Mouse (Mus musculus) liver, postnatal 0 days (tissue): Measurements from ENCODE around the gene Yars. TPM values are rescaled to one million over a fixed set of nuclear protein-coding genes. Genes with fewer than 3 reads are reported as not detected.

Experiments used
- ATAC-seq: fragments of 200-750 bp; cut with Nextera tagmentation; 2 replicates; pipeline ENCODE4 v1.8.0; 2017; ENCODE audit warnings: mild to moderate bottlenecking, moderate library complexity
- DNase-seq: peaks from one replicate; pipeline ENCODE4 v3.0.0-alpha.2; 2016
- H3K27ac ChIP-seq: fragments of 300-500 bp; sonication (generic); 2 replicates; pipeline ENCODE4 v1.5.1; 2014; ENCODE audit warnings: antibody characterized with exemption, moderate library complexity, mild to moderate bottlenecking, low read depth
- H3K27me3 ChIP-seq: fragments of 300-500 bp; sonication (generic); 2 replicates; pipeline ENCODE4 v1.6.1; 2014; ENCODE audit warnings: low read length, control low read depth, mixed read lengths; ENCODE audit not compliant: insufficient read depth
- H3K36me3 ChIP-seq: fragments of 300-500 bp; sonication (generic); replicated peaks from 2 replicates; pipeline ENCODE4 v1.6.1; 2014; ENCODE audit warnings: mild to moderate bottlenecking, control low read depth, low read length, moderate library complexity, mixed read lengths; ENCODE audit not compliant: insufficient read depth
- H3K4me1 ChIP-seq: fragments of 300-500 bp; sonication (generic); 2 replicates; pipeline ENCODE4 v1.6.1; 2014; ENCODE audit warnings: antibody characterized with exemption, mild to moderate bottlenecking, control low read depth; ENCODE audit not compliant: insufficient read depth
- H3K4me2 ChIP-seq: fragments of 300-500 bp; sonication (generic); 2 replicates; pipeline ENCODE4 v1.6.1; 2014; ENCODE audit warnings: low read depth, mild to moderate bottlenecking, low read length, moderate library complexity, mixed read lengths
- H3K4me3 ChIP-seq: fragments of 300-500 bp; sonication (generic); 2 replicates; pipeline ENCODE4 v1.5.1; 2014; ENCODE audit warnings: low read depth, low read length
- H3K9ac ChIP-seq: fragments of 300-500 bp; sonication (generic); replicated peaks from 2 replicates; pipeline ENCODE4 v1.6.1; 2014; ENCODE audit warnings: mild to moderate bottlenecking, moderate library complexity
- H3K9me3 ChIP-seq: fragments of 300-500 bp; sonication (generic); 2 replicates; pipeline ENCODE4 v1.6.1; 2016; ENCODE audit warnings: mild to moderate bottlenecking, control low read depth, low read length, mixed read lengths
- CTCF ChIP-seq: sonication (generic); IDR thresholded peaks from 2 replicates; pipeline ENCODE4 v1.5.1; 2016; ENCODE audit warnings: antibody characterized with exemption, low read depth
- EP300 ChIP-seq: IDR thresholded peaks from 2 replicates; pipeline ENCODE4 v1.6.1; 2016; ENCODE audit warnings: antibody characterized with exemption, low read depth, mild to moderate bottlenecking
- WGBS: fragments of 180-500 bp; shearing (Covaris S2); extraction: QIAGEN DNeasy Blood & Tissue Kit; methylation state at CpG from one replicate; pipeline ENCODE4 v1.1.7; 2014; ENCODE audit not compliant: insufficient replicate concordance; 5-methylcytosine and 5-hydroxymethylcytosine counted together
- polyA plus RNA-seq: library from polyadenylated mRNA; unstranded; fragments of >200 nt; fragmentation: Nextera tagmentation; extraction: Ambion mirVana; gene quantifications from 2 replicates; pipeline ENCODE4 v1.2.1, GENCODE M21; 2015

Gene Yars
- polyA plus RNA-seq, 1 experiment from 2014 or later = 25.7 TPM

GRCm38 (mm10) chr4:129223421-129224281 is 34.1 kb downstream of the Yars start:
- H3K9me3 ChIP-seq = no peaks in the 10 kb centered on the region
- H3K4me1 ChIP-seq = peaks cover 4% of the 10 kb centered on the region
- no peak for TF ChIP-seq CTCF
- TF ChIP-seq EP300 = no peak
- H3K4me2 ChIP-seq = peak overlapping the region; percentile 43
- H3K27ac ChIP-seq = no peak overlapping the region
- DNase-seq (no peak), ATAC-seq (no peak)
- H3K36me3 ChIP-seq = peaks cover 19% of the 10 kb centered on the region
- peaks cover 1% of the 10 kb centered on the region; the same call in 1 of the 2 replicates for H3K27me3 ChIP-seq
- WGBS = 53% methylated on average over 55 of the region's 55 CpGs
- no peak overlapping the region for H3K9ac ChIP-seq
- H3K4me3 ChIP-seq = no peak overlapping the region

GRCm38 (mm10) chr4:129225315-129225714 is 35.8 kb downstream of the Yars start:
- Histone ChIP-seq H3K4me1 (peaks cover 4% of the 10 kb centered on the region), H3K36me3 (peaks cover 5% of the 10 kb centered on the region; the same call in 1 of the 2 replicates), H3K9ac (no peak overlapping the region), H3K27ac (no peak overlapping the region), H3K9me3 (no peaks in the 10 kb centered on the region), H3K4me3 (no peak overlapping the region), H3K4me2 (no peak overlapping the region), H3K27me3 (peaks cover 2% of the 10 kb centered on the region; the same call in 1 of the 2 replicates)
- DNase-seq = no peak
- TF ChIP-seq EP300 (no peak), CTCF (no peak)
- no peak for ATAC-seq
- 91% methylated on average over 12 of the region's 12 CpGs for WGBS

- H3K36me3 ChIP-seq = no peaks in the 10 kb centered on the region
- no peak for DNase-seq
- peaks cover 2% of the 10 kb centered on the region; the same call in 1 of the 2 replicates for H3K27me3 ChIP-seq
- H3K9me3 ChIP-seq = no peaks in the 10 kb centered on the region
- H3K4me3 ChIP-seq = no peak overlapping the region
- WGBS = 50% methylated on average over 5 of the region's 5 CpGs
- ATAC-seq = no peak
- H3K9ac ChIP-seq = peak overlapping the region; percentile 38
- H3K27ac ChIP-seq = no peak overlapping the region
- H3K4me1 ChIP-seq = peaks cover 10% of the 10 kb centered on the region
- H3K4me2 ChIP-seq = no peak overlapping the region
- TF ChIP-seq CTCF (no peak), EP300 (no peak)
Observed at GRCm38 (mm10) chr4:129226441-129226963, 36.9 kb downstream of the Yars start.

- 34% methylated on average over 22 of the region's 22 CpGs for WGBS
- Histone ChIP-seq H3K9ac (no peak overlapping the region), H3K36me3 (no peaks in the 10 kb centered on the region), H3K27ac (no peak overlapping the region), H3K4me3 (no peak overlapping the region), H3K9me3 (no peaks in the 10 kb centered on the region), H3K4me2 (no peak overlapping the region), H3K4me1 (peaks cover 17% of the 10 kb centered on the region), H3K27me3 (peaks cover 2% of the 10 kb centered on the region; the same call in 1 of the 2 replicates)
- no peak for TF ChIP-seq CTCF
- no peak for TF ChIP-seq EP300
- DNase-seq = no peak
- ATAC-seq = no peak
Observed at GRCm38 (mm10) chr4:129227170-129227984, 37.8 kb downstream of the Yars start.

GRCm38 (mm10) chr4:129227985-129228381 is 38.4 kb downstream of the Yars start:
- Histone ChIP-seq H3K4me2 (no peak overlapping the region), H3K4me1 (peaks cover 17% of the 10 kb centered on the region), H3K27me3 (peaks cover 2% of the 10 kb centered on the region; the same call in 1 of the 2 replicates), H3K36me3 (no peaks in the 10 kb centered on the region), H3K9ac (no peak overlapping the region), H3K4me3 (no peak overlapping the region), H3K9me3 (no peaks in the 10 kb centered on the region), H3K27ac (no peak overlapping the region)
- TF ChIP-seq EP300 (no peak), CTCF (no peak)
- DNase-seq (no peak), ATAC-seq (no peak)
- WGBS = 51% methylated on average over 8 of the region's 8 CpGs

- ATAC-seq (no peak), DNase-seq (no peak)
- Histone ChIP-seq H3K27ac (no peak overlapping the region), H3K4me1 (peaks cover 35% of the 10 kb centered on the region), H3K9me3 (no peaks in the 10 kb centered on the region), H3K9ac (no peak overlapping the region), H3K36me3 (no peaks in the 10 kb centered on the region), H3K27me3 (peaks cover 2% of the 10 kb centered on the region; the same call in 1 of the 2 replicates), H3K4me3 (no peak overlapping the region), H3K4me2 (no peak overlapping the region)
- TF ChIP-seq CTCF (no peak), EP300 (no peak)
- WGBS = 63% methylated on average over 8 of the region's 8 CpGs
Observed at GRCm38 (mm10) chr4:129230926-129231325, 41.4 kb downstream of the Yars start.
